Mouse (Mus musculus) testis, postnatal 14 days (tissue): ENCODE measurements around the gene Irf8.

ENCODE experiments used
- DNase-seq: peaks from one replicate; pipeline ENCODE4 v3.0.0; 2021; ENCODE audit warnings: low spot score

The Irf8 gene

DNA sequence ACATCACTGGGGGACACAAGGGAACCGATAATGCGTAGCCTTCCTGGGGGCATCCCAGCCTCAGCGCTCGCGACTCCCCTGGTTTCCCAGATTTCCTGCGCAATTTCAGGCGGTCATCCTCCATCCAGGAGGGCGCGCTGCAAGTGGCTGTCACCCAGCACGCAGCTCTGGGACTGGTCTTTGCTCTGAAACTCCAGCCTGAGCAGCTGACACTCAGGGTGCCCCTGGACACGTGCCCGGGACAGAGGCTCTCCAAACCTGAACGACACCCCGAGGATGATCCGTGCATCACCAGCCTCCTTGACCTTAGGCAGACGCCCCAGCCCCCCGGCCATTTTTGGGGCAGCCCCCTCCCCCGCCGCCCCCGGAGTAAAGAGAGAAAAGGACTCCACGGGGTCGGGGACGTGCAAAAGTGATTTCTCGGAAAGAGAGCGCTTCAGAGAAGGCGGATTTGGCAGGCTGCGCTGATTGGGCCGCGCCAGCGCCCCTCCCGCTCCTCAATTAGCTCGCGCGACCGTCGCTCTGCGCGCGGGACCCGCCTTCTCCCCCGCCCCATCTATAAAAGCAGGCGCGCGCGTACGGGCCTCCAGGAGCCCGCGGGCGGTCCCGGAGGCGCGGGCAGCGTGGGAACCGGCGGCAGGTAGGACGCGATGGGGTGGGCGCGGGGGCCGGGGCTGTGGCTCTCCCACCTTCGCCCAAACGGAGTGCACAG is at the start of gene Irf8:
Irf8 (plus strand) TSS at position 589 of the 712 bp plus-strand sequence.
- DNase-seq = peak; percentile 66

DNA sequence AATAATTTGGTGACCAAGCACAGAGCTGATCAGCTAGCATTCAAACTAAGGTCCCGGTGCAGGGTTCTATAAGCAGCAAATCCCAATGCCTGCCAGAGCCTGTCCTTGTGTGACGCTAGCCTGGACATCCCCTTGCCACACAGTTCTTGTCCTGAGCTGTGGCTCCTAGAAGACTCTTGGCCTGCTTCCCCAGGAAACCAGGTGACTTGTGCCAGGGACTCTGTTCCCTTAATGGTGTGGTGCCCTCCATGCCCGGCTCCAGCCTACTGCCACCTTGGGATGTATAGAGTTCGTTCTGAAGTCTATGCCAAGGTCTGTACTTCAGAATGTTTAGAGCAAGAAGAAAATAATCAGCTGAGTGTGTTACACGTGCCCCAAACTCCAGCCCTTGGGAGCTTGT is 49.6 kb upstream of the Irf8 start:
- no peak for DNase-seq

- DNase-seq = no peak
Observed at GRCm38 (mm10) chr8:120687786-120688185, 48.4 kb upstream of the Irf8 start.

DNA sequence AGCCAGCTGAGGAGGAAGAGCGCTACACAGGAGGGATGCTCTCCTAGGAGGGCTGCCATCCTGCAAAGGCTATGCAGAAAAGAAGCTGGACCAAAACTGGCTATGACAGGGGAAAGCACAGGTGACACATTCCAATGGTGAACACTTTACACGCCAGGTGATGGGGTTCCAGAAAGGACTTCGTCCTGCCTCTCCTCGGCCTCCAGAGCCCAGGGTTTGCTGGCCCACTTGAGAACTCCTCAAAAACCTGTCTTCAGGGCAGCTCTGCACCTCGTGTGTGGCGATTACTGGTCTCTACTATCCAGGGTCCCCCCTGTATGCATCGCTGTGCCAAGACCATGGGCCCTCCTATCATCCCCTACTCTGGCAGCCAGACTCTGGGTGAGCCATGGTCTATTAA is 47.6 kb upstream of the Irf8 start:
- no peak for DNase-seq

DNA sequence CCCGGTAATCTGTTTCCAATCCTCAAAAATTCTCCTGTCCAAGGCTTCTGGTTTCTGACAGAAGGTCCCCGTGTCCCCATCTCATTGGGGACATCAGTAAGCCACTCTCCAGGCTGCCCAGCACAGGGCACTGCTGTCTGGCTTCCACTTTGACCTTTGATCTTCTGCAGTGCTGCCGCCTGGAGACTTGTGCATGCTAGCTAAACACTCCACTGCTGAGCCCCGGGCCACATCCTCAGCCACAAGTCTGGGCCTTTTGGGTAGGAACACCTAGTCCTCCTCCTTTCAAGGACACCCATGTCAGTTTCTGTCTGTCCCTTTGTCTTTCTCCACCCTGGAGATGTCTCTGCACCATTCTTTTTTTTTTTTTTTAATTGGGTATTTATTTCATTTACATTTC is 43.2 kb upstream of the Irf8 start:
- no peak for DNase-seq

DNA sequence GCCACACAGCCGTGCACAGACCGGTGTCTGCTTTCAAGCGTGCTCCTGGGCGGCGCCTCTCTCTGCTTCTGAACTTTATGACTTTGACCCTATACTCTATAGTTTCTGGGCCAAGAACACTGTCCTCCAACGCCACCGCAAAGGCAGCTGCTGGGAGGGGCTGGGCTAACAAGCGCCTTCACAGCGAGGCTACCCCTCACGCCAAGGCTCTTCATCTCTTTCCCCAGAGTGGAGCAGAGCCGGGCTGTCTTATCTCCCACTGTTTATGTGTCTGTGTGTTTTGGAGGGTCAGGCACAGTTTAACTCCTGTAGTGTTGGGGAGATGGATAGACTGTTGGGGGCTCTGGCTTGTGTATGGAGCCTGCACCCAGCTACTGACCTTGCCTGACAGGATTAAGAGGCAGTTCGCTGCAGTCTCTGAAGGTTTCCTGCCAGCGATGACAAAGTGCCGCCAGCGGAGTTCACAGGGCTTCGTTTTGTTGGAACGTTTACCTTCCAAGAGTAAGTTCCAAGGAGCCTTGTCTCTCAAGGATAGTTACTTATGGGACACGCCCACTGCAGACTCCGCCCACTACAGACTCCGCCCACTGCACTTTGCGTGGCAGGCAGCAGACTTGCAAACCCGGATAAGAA is 42.2 kb upstream of the Irf8 start:
- DNase-seq = no peak

DNA sequence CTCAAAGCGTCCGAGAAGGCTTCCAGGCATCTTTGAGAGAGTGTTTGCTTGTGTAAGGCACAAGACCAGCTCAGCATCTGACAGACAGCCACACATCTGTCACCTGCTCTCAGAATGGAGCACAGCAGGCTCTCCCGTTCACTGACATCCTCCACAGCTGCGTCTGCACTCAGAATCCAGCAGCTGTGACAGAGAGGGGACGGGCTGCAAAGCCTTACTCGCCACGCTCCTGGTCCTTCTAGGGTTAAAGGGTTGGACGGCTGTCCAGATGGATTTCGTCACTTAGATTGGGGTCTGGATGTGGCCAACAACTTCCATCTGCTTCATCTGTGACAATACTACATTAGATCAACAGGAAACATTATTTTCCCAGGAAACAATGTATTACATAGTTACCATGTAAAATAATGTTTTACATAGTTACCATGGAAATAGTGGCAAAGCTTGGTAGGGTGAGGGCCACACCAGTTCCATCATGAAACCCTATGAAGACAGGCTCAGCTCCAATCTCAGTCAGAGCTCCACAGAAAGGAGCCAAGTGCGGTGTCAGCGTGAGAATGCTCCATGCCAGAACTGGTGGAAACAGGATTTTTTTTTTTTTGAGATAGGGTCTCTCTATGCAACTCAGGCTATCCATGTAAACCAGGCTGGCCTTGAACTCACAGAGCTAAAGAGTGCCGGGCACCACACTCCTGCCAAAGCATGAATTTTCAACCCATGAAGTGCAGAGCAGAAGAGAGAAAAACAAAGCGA is 39.6 kb upstream of the Irf8 start:
- no peak for DNase-seq

- DNase-seq = no peak
Observed at GRCm38 (mm10) chr8:120697154-120697978, 38.8 kb upstream of the Irf8 start.

- DNase-seq = no peak
Observed at GRCm38 (mm10) chr8:120697979-120698272, 38.2 kb upstream of the Irf8 start.

DNA sequence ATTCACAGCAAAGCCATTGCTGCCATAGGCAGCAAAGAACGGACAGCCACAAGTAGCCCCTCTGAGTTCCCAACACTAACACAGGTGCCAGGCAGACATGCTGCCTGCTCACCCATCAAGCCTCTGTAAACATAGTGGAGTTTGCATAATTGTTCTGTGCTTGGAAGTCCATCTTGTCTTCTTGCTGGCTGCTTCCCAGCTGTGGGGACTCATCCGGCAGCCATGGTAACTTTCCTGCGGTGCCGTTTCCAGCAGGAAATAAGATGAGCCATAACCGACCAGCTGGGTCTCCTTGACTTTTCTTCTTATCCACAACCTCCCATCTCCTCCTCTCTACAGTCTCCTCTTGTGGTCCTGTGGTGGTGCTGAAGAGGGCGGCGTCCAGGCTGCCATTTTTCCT is 37.7 kb upstream of the Irf8 start:
- DNase-seq = no peak

DNA sequence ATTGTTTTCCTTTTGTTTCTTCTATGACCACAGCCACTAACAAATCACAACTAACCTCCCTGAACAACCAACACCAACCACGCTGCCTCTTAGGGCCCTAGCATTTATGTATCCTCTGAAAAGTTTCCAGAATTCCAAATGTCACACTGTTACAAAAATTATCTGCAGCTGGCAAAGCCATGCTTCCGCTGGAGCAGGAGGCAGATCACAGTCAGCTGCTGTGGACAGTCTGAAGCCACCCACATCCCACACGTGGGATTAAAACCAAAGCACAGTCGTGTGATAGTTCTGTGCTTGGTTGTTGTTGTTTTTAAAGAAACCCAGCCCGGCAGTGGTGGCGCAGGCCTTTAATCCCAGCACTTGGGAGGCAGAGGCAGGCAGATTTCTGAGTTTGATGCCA is 37.1 kb upstream of the Irf8 start:
- DNase-seq = no peak

DNA sequence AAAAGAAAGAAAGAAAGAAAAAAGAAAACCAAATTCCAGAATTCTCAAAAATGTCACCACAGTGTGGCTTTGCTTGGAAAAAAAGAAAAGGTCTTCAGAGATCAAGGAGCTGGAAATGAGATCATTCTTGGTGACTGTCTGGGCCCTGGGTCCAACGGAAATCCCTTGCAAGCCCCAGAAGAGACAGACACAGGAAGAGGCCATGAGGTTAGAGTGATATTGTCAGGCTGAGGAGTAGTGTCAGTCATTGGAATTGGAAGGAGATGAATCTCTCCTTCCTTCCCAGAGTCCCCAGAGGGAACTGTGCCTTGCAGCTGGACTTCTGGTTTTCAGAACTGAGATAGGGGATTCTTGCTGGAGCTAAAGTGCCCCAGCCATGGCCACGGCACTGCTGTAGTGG is 36.6 kb upstream of the Irf8 start:
- DNase-seq = no peak

DNA sequence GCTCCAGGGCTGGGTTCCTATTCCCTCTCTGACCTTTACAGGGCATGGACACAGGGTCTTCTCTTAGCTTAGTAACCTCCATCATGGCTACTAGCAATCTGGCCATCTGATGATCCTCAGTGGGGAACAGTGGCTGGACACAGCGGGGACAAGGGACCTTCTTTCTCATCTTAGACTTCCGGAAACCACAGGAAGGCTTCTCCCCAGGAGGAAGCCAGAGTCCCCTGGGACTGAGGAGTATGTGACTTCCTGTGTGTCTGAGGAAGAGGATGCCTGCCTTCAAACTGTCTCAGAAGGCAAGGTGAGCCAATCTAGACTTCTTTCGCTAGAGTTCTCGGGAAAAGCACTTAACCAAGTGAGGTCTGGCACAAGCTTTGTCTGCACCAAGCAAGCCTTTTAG is 36.1 kb upstream of the Irf8 start:
- DNase-seq = no peak

DNA sequence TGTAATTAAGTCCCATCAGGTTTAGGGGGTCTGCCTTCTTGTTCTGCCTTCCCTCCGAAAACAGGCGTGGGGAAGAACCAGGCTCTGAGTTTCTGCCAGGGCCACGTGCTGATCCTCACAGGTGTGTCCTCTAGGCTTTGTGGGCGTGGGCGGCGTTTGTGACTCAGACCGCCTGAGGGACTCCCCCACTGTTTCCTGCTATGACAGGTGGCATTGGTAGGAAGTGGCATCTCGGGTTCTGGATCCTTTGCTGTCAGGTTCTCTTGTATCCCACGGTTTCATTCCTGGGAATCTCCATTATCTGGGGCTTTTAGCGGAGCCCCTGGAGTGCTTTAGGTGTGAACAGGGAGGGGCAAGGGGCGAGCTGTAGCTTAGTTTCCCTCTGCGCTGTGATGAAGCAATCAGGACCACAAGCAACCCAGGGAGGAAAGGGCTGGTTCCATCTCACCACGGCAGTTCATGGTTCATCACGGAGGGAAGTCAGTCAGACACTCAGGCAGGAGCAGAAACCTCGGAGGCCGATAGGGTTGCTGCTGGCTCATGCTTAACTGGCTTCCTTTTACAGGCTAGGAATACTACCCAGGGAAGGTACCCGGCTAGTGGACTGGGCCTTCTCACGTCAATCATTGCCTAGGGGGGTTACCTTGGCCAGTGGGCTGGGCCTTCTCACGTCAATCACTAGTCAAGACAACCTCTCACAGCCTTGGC is 34.2 kb upstream of the Irf8 start:
- no peak for DNase-seq

- DNase-seq = no peak
Observed at GRCm38 (mm10) chr8:120704203-120704602, 32.0 kb upstream of the Irf8 start.

GRCm38 (mm10) chr8:120705163-120705562 is 31.0 kb upstream of the Irf8 start:
- DNase-seq = no peak

- no peak for DNase-seq
Observed at GRCm38 (mm10) chr8:120706193-120706592, 30.0 kb upstream of the Irf8 start.

GRCm38 (mm10) chr8:120709176-120709575 is 27.0 kb upstream of the Irf8 start:
- DNase-seq = no peak

DNA sequence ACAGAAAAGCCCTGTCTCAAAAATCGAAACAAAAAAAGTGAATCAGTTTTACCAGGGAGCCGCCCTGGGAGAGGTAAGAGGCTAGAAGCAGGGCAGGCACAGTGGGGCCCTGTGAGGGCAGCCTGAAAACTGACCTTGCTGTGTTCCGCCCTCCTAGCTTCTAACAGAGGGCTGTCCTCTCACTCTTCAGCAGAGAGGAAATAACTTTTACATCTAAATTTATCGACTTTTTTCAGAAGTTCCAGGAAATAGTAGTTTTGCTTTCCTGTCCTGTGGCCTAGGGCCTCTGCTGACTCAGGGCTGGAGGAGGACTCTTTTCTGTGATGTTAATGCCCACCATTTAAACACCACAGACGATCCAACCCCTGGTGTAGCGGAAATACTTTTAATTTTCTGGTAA is 21.0 kb upstream of the Irf8 start:
- DNase-seq = no peak

- DNase-seq = no peak
Observed at GRCm38 (mm10) chr8:120715996-120716680, 20.0 kb upstream of the Irf8 start.

- DNase-seq = no peak
Observed at GRCm38 (mm10) chr8:120719586-120720236, 16.4 kb upstream of the Irf8 start.
